Comparison of ENCODE assay signal across 10 mouse cellular contexts in the genomic region with DNA sequence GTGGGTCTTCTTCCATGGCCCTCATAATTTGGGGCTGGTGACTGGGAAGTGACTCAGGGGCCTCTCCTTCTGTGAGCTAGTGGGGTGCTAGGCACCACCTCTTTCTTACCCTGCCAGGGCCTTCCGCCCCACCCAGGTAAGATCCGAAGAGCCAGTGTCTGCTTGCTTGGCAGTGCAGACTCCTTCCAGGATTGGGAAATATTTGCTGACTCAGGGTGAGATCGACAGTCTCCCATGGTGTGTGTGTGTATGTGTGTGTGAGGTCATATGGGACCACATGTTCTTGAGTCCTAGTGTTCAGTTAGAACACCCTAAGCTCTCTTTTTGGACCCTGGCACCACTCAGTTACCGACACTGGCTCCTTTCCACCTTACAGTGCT. TPM values are rescaled to one million over a fixed set of nuclear protein-coding genes. Genes with fewer than 3 reads are reported as not detected.
A peak's percentile ranks its signal among the peaks of the same experiment; 100 is the strongest.
DNase-seq lines count a peak whose midpoint lies in the region; ATAC-seq and TF ChIP-seq lines count a peak whose summit lies in the region.
"Had no signal": no experiment of that assay in that cellular context is flagged by ENCODE, and none has a peak within 500 bp of the region (broad histone marks: within the 10 kb centered on the region; RNA-seq: fewer than 3 reads in every experiment).

No protein-coding gene starts in this region.

- peaks cover 34% of the 10 kb centered on the region for H3K4me1 ChIP-seq in hindbrain, embryonic 13.5 days (replicated peaks)
- H3K4me1 ChIP-seq in hindbrain, embryonic 11.5 days (replicated peaks; ENCODE audit: control insufficient read depth, insufficient read depth, low read length): no peaks in the 10 kb centered on the region
- H3K4me1 ChIP-seq in brown adipose tissue, adult 24 weeks (ENCODE audit: control insufficient read depth, insufficient read depth, insufficient read length, low read length): peaks cover 28% of the 10 kb centered on the region
- H3K4me1 ChIP-seq in liver, embryonic 13.5 days (replicated peaks): peaks cover 88% of the 10 kb centered on the region
- 0 out of 2 replicates have a peak, but pooled peaks cover 4% of the 10 kb centered on the region for H3K4me1 ChIP-seq in lung, adult 2 months (ENCODE audit: control insufficient read depth, insufficient read depth, low read length)

- ATAC-seq in hindbrain, embryonic 13.5 days (ENCODE audit: low FRiP score): no peak
- no peak for ATAC-seq in hindbrain, embryonic 11.5 days (ENCODE audit: low FRiP score)
- peak; percentile 59 for ATAC-seq in liver, embryonic 13.5 days (ENCODE audit: low read depth)
- ATAC-seq: midbrain, embryonic 15.5 days had no signal

- H3K4me2 ChIP-seq in hindbrain, embryonic 13.5 days: no peak overlapping the region
- no peak overlapping the region for H3K4me2 ChIP-seq in hindbrain, embryonic 11.5 days (replicated peaks; ENCODE audit: low read depth, low read length)
- H3K4me2 ChIP-seq in liver, embryonic 13.5 days: peak overlapping the region; percentile 87
- H3K4me2 ChIP-seq: midbrain, embryonic 15.5 days had no signal

- H3K27ac ChIP-seq in hindbrain, embryonic 13.5 days: 0 out of 2 replicates have a peak overlapping the region, but pooled peaks have one; percentile 35
- no peak overlapping the region for H3K27ac ChIP-seq in hindbrain, embryonic 11.5 days (ENCODE audit: low read depth, low read length)
- H3K27ac ChIP-seq in brown adipose tissue, adult 24 weeks (replicated peaks; ENCODE audit: low read depth, low read length): peak overlapping the region; percentile 26
- H3K27ac ChIP-seq in liver, embryonic 13.5 days: peak overlapping the region; percentile 84
- H3K27ac ChIP-seq: midbrain, embryonic 15.5 days had no signal

- 87% methylated on average over 4 of the region's 4 CpGs for WGBS in hindbrain, embryonic 13.5 days
- WGBS in hindbrain, embryonic 11.5 days: 92% methylated on average over 4 of the region's 4 CpGs
- WGBS in liver, embryonic 13.5 days (ENCODE audit: insufficient replicate concordance): 58% methylated on average over 4 of the region's 4 CpGs
- WGBS in lung, adult 2 months: 61% methylated on average over 4 of the region's 4 CpGs

- H3ac ChIP-seq in C2C12 (ENCODE audit: control insufficient read depth, insufficient read length, low read depth): no peak overlapping the region

- H3K9ac ChIP-seq in hindbrain, embryonic 13.5 days: 0 out of 2 replicates have a peak overlapping the region, but pooled peaks have one; percentile 25
- H3K9ac ChIP-seq in hindbrain, embryonic 11.5 days (ENCODE audit: low read depth, low read length): no peak overlapping the region
- peak overlapping the region; percentile 67 for H3K9ac ChIP-seq in liver, embryonic 13.5 days
- H3K9ac ChIP-seq: midbrain, embryonic 15.5 days had no signal

- TF ChIP-seq CTCF in C2C12 (IDR thresholded peaks at IDR 0.05; ENCODE audit: control insufficient read depth, insufficient read depth, insufficient read length): no peak
- no peak for TF ChIP-seq CTCF in lung, adult 2 months (IDR thresholded peaks at IDR 0.05; ENCODE audit: insufficient read depth, low read length)

- no peaks in the 10 kb centered on the region for H3K9me3 ChIP-seq in hindbrain, embryonic 13.5 days
- H3K9me3 ChIP-seq in hindbrain, embryonic 11.5 days (ENCODE audit: control insufficient read depth, low read length): no peaks in the 10 kb centered on the region
- no peaks in the 10 kb centered on the region for H3K9me3 ChIP-seq in liver, embryonic 13.5 days (replicated peaks)
- H3K9me3 ChIP-seq: midbrain, embryonic 15.5 days had no signal

- H3K36me3 ChIP-seq in hindbrain, embryonic 13.5 days: 0 out of 2 replicates have a peak, but pooled peaks cover 6% of the 10 kb centered on the region
- H3K36me3 ChIP-seq in hindbrain, embryonic 11.5 days (ENCODE audit: control insufficient read depth, insufficient read depth, low read length): no peaks in the 10 kb centered on the region
- peaks cover 37% of the 10 kb centered on the region for H3K36me3 ChIP-seq in C2C12 (ENCODE audit: control insufficient read depth, insufficient read depth)
- H3K36me3 ChIP-seq in liver, embryonic 13.5 days: peaks cover 38% of the 10 kb centered on the region
- H3K36me3 ChIP-seq: midbrain, embryonic 15.5 days had no signal

- H3K4me3 ChIP-seq in hindbrain, embryonic 13.5 days: no peak overlapping the region
- H3K4me3 ChIP-seq in hindbrain, embryonic 11.5 days (ENCODE audit: low read depth, low read length): no peak overlapping the region
- no peak overlapping the region for H3K4me3 ChIP-seq in C2C12 (ENCODE audit: insufficient read depth, poor library complexity, severe bottlenecking)
- no peak overlapping the region for H3K4me3 ChIP-seq in brown adipose tissue, adult 24 weeks (ENCODE audit: insufficient read depth, low read depth, low read length)
- peak overlapping the region; percentile 36 for H3K4me3 ChIP-seq in liver, embryonic 13.5 days (replicated peaks)
- no peak overlapping the region for H3K4me3 ChIP-seq in lung, adult 2 months (replicated peaks; ENCODE audit: extremely low read depth, low read depth, low read length)
- H3K4me3 ChIP-seq: midbrain, embryonic 15.5 days had no signal

- peaks cover 85% of the 10 kb centered on the region for H3K79me2 ChIP-seq in C2C12 (ENCODE audit: control insufficient read depth, insufficient read depth)

- H3K27me3 ChIP-seq in hindbrain, embryonic 13.5 days: no peaks in the 10 kb centered on the region
- H3K27me3 ChIP-seq in hindbrain, embryonic 11.5 days (ENCODE audit: control insufficient read depth, insufficient read depth, low read length): no peaks in the 10 kb centered on the region
- no peaks in the 10 kb centered on the region for H3K27me3 ChIP-seq in C2C12 (ENCODE audit: control insufficient read depth, insufficient read depth, insufficient read length)
- no peaks in the 10 kb centered on the region for H3K27me3 ChIP-seq in liver, embryonic 13.5 days
- H3K27me3 ChIP-seq: midbrain, embryonic 15.5 days had no signal

- DNase-seq in hindbrain, embryonic 11.5 days (ENCODE audit: low spot score): no peak
- DNase-seq in liver, embryonic 13.5 days: peak; percentile 50
- no peak for DNase-seq in kidney, postnatal 36 days
- no peak for DNase-seq in spleen, postnatal 10 days (ENCODE audit: low spot score in 2 of 2)
- no peak for DNase-seq in lung, adult 2 months
- DNase-seq: cerebellum, postnatal 36 days had no signal

- TF ChIP-seq POLR2A in lung, adult 2 months (IDR thresholded peaks at IDR 0.05; ENCODE audit: borderline replicate concordance, extremely low read depth, low read depth, low read length): no peak

- H3K79me3 ChIP-seq in C2C12 (ENCODE audit: low read depth): peaks cover 49% of the 10 kb centered on the region

TF ChIP-seq in C2C12, 6 proteins besides CTCF, POLR2A, EP300 and RAD21:
- peak; percentile 33 for TF ChIP-seq MAX (IDR thresholded peaks at IDR 0.05)
- TF ChIP-seq FOSL1 (IDR thresholded peaks at IDR 0.05; ENCODE audit: insufficient read depth, low read length, poor library complexity, severe bottlenecking): no peak
- no peak for TF ChIP-seq MYOD1 (IDR thresholded peaks at IDR 0.05; ENCODE audit: control insufficient read depth, insufficient read length, low read depth)
- TF ChIP-seq USF1 (IDR thresholded peaks at IDR 0.05; ENCODE audit: low read depth): no peak
- TF ChIP-seq MYOG (IDR thresholded peaks at IDR 0.05; ENCODE audit: control insufficient read depth, extremely low read depth, insufficient read length): no peak
- TF ChIP-seq CEBPB (IDR thresholded peaks at IDR 0.05; ENCODE audit: low read depth): peak; percentile 38

RNA-seq across cellular contexts. Expression of a gene that starts 4.1 kb away (rescaled TPM):
- 1.5 and 2.1 TPM in 2 replicates for polyA plus RNA-seq in hindbrain, embryonic 13.5 days (2015; fragmentation: Nextera tagmentation; extraction: Ambion mirVana)
- polyA plus RNA-seq in hindbrain, embryonic 11.5 days (2014; fragmentation: Nextera tagmentation; extraction: Ambion mirVana): 1.7 and 3.5 TPM in 2 replicates
- 24.7 TPM for polyA plus RNA-seq in C2C12 (2012; fragmentation: generic; extraction: Trizol)
- 14.2 and 15.2 TPM in 2 replicates for polyA plus RNA-seq in brown adipose tissue, adult 24 weeks (2012; ENCODE audit: insufficient read depth, insufficient read length, missing spikeins)
- 1.3 and 1.4 TPM in 2 replicates for polyA plus RNA-seq in liver, embryonic 13.5 days (2015; fragmentation: Nextera tagmentation; extraction: Ambion mirVana)
- polyA plus RNA-seq in lung, adult 2 months (2012; rRNA removed): 33.3 and 41.7 TPM in 2 replicates

RNA-seq across cellular contexts. Expression of a gene that starts 29.0 kb away (rescaled TPM):
- polyA plus RNA-seq in hindbrain, embryonic 13.5 days (2015; fragmentation: Nextera tagmentation; extraction: Ambion mirVana): 5.8 and 6.6 TPM in 2 replicates
- polyA plus RNA-seq in hindbrain, embryonic 11.5 days (2014; fragmentation: Nextera tagmentation; extraction: Ambion mirVana): 1.8 and 2.9 TPM in 2 replicates
- 5.7 TPM for polyA plus RNA-seq in C2C12 (2012; fragmentation: generic; extraction: Trizol)
- 0.71 and 2.1 TPM in 2 replicates for polyA plus RNA-seq in brown adipose tissue, adult 24 weeks (2012; ENCODE audit: insufficient read depth, insufficient read length, missing spikeins)
- 14.6 and 14.8 TPM in 2 replicates for polyA plus RNA-seq in liver, embryonic 13.5 days (2015; fragmentation: Nextera tagmentation; extraction: Ambion mirVana)
- 15.2 and 22.0 TPM in 2 replicates for polyA plus RNA-seq in lung, adult 2 months (2012; rRNA removed)

RNA-seq across cellular contexts. Expression of a gene that starts 59.7 kb away (rescaled TPM):
- polyA plus RNA-seq in hindbrain, embryonic 13.5 days (2015; fragmentation: Nextera tagmentation; extraction: Ambion mirVana): 40.2 and 41.6 TPM in 2 replicates
- polyA plus RNA-seq in hindbrain, embryonic 11.5 days (2014; fragmentation: Nextera tagmentation; extraction: Ambion mirVana): 27.6 and 29.5 TPM in 2 replicates
- polyA plus RNA-seq in C2C12 (2012; fragmentation: generic; extraction: Trizol): 21.0 TPM
- 6.1 and 12.0 TPM in 2 replicates for polyA plus RNA-seq in brown adipose tissue, adult 24 weeks (2012; ENCODE audit: insufficient read depth, insufficient read length, missing spikeins)
- 5.6 and 5.9 TPM in 2 replicates for polyA plus RNA-seq in liver, embryonic 13.5 days (2015; fragmentation: Nextera tagmentation; extraction: Ambion mirVana)
- polyA plus RNA-seq in lung, adult 2 months (2012; rRNA removed): 69.0 and 75.8 TPM in 2 replicates
